Mouse (Mus musculus): Measurements from ENCODE around the gene Apcs.

- TF ChIP-seq EP300 (IDR thresholded peaks at IDR 0.05) (no peak), CTCF (IDR thresholded peaks at IDR 0.05) (no peak)
These were observed 37.4 kb upstream of the Apcs start for GRCm38 (mm10) chr1:172932197-172932596.
